Mouse (Mus musculus): Measurements from ENCODE around the gene Dip2c. TPM values are rescaled to one million over a fixed set of nuclear protein-coding genes. Genes with fewer than 3 reads are reported as not detected.

The Dip2c gene
- total and polyA plus RNA-seq, 3 experiments = 0.04 to 0.14 (median 0.08) TPM

- no peak overlapping the region for H3K9ac ChIP-seq (ENCODE audit: insufficient read depth, low read depth)
- H3K9me3 ChIP-seq (replicated peaks; ENCODE audit: low read length) = no peaks in the 10 kb centered on the region
- TF ChIP-seq ETS1 (conservative IDR thresholded peaks at IDR 0.05; ENCODE audit: low read depth, low read length) (no peak), POLR2A (IDR thresholded peaks at IDR 0.05; ENCODE audit: low read depth, low read length) (no peak), TCF12 (IDR thresholded peaks at IDR 0.05; ENCODE audit: low read depth, low read length) (no peak), JUND (conservative IDR thresholded peaks at IDR 0.05; ENCODE audit: low read depth, low read length) (no peak), MXI1 (IDR thresholded peaks at IDR 0.05; ENCODE audit: low read depth, low read length) (no peak), CHD2 (IDR thresholded peaks at IDR 0.05; ENCODE audit: low read length) (no peak), EP300 (IDR thresholded peaks at IDR 0.05; ENCODE audit: low read length) (no peak), MAFK (IDR thresholded peaks at IDR 0.05; ENCODE audit: insufficient replicate concordance, low read length) (no peak), MAZ (IDR thresholded peaks at IDR 0.05; ENCODE audit: low read depth, low read length) (no peak), ZMIZ1 (IDR thresholded peaks at IDR 0.05; ENCODE audit: low read depth, low read length) (no peak)
- H3K27me3 ChIP-seq (replicated peaks) = no peaks in the 10 kb centered on the region
- dilution Hi-C loops (cut with MboI; ENCODE audit: extremely low pct_ligation_motif_present, extremely low pct_unique_long_range_greater_than_20kb, low sequenced_read_pairs) = no loop called here
- no peaks in the 10 kb centered on the region for H3K36me3 ChIP-seq (replicated peaks in 1 of 2; ENCODE audit: control insufficient read depth in 1 of 2, insufficient read depth in 1 of 2, low read length in 1 of 2)
- no peak overlapping the region for H3K4me2 ChIP-seq (ENCODE audit: insufficient read depth, low read depth, poor library complexity, severe bottlenecking)
- H3K79me2 ChIP-seq (replicated peaks; ENCODE audit: control insufficient read depth, extremely low read depth, insufficient read depth, poor library complexity, severe bottlenecking) = no peaks in the 10 kb centered on the region
- in situ Hi-C loops (cut with MboI; ENCODE audit: low pct_ligation_motif_present, low pct_unique_long_range_greater_than_20kb, low sequenced_read_pairs) = no loop called here
- no peak overlapping the region for H3K27ac ChIP-seq (ENCODE audit: insufficient read depth, low read depth)
- no peak overlapping the region for H3K4me3 ChIP-seq (replicated peaks in 1 of 3; ENCODE audit: low read depth in 2 of 3, low read length in 2 of 3, poor library complexity in 1 of 3)
- H3K4me1 ChIP-seq (ENCODE audit: control insufficient read depth in 1 of 2, insufficient read depth in 2 of 2) = peaks cover 0 to 4% of the 10 kb centered on the region in 2 experiments; a peak in 1 of 4 replicates
- DNase-seq (ENCODE audit: extremely low read depth) = no peak
Observed at GRCm38 (mm10) chr13:9395286-9395685, 119.0 kb downstream of the Dip2c start.

GRCm38 (mm10) chr13:9398846-9399245 is 122.5 kb downstream of the Dip2c start:
- Histone ChIP-seq H3K36me3 (replicated peaks in 1 of 2; ENCODE audit: control insufficient read depth in 1 of 2, insufficient read depth in 1 of 2, low read length in 1 of 2) (no peaks in the 10 kb centered on the region), H3K4me2 (ENCODE audit: insufficient read depth, low read depth, poor library complexity, severe bottlenecking) (no peak overlapping the region), H3K27me3 (replicated peaks) (no peaks in the 10 kb centered on the region), H3K9me3 (replicated peaks; ENCODE audit: low read length) (no peaks in the 10 kb centered on the region), H3K27ac (ENCODE audit: insufficient read depth, low read depth) (no peak overlapping the region), H3K4me3 (replicated peaks in 1 of 3; ENCODE audit: low read depth in 2 of 3, low read length in 2 of 3, poor library complexity in 1 of 3) (no peak overlapping the region), H3K79me2 (replicated peaks; ENCODE audit: control insufficient read depth, extremely low read depth, insufficient read depth, poor library complexity, severe bottlenecking) (no peaks in the 10 kb centered on the region), H3K9ac (ENCODE audit: insufficient read depth, low read depth) (no peak overlapping the region), H3K4me1 (ENCODE audit: control insufficient read depth in 1 of 2, insufficient read depth in 2 of 2) (peaks cover 0 to 4% of the 10 kb centered on the region in 2 experiments; a peak in 1 of 4 replicates)
- TF ChIP-seq ZMIZ1 (IDR thresholded peaks at IDR 0.05; ENCODE audit: low read depth, low read length) (no peak), POLR2A (IDR thresholded peaks at IDR 0.05; ENCODE audit: low read depth, low read length) (no peak), USF1 (IDR thresholded peaks at IDR 0.05; ENCODE audit: low read depth, low read length) (no peak)
- dilution Hi-C loops (cut with MboI; ENCODE audit: extremely low pct_ligation_motif_present, extremely low pct_unique_long_range_greater_than_20kb, low sequenced_read_pairs) = no loop called here
- DNase-seq (ENCODE audit: extremely low read depth) = no peak
- in situ Hi-C loops (cut with MboI; ENCODE audit: low pct_ligation_motif_present, low pct_unique_long_range_greater_than_20kb, low sequenced_read_pairs) = no loop called here

- no peaks in the 10 kb centered on the region for H3K9me3 ChIP-seq (replicated peaks; ENCODE audit: low read length)
- H3K9ac ChIP-seq (ENCODE audit: insufficient read depth, low read depth) = no peak overlapping the region
- H3K27ac ChIP-seq (ENCODE audit: insufficient read depth, low read depth) = no peak overlapping the region
- H3K4me3 ChIP-seq (replicated peaks in 1 of 3; ENCODE audit: low read depth in 2 of 3, low read length in 2 of 3, poor library complexity in 1 of 3) = no peak overlapping the region
- H3K79me2 ChIP-seq (replicated peaks; ENCODE audit: control insufficient read depth, extremely low read depth, insufficient read depth, poor library complexity, severe bottlenecking) = no peaks in the 10 kb centered on the region
- 0 out of 2 replicates have a peak, but pooled peaks have one; percentile 5 for TF ChIP-seq SMC3 (IDR thresholded peaks at IDR 0.05; ENCODE audit: low read depth, low read length)
- no peak for TF ChIP-seq CHD1 (IDR thresholded peaks at IDR 0.05; ENCODE audit: low read depth, low read length)
- TF ChIP-seq EP300 (IDR thresholded peaks at IDR 0.05; ENCODE audit: low read length) = 0 out of 2 replicates have a peak, but pooled peaks have one; percentile 14
- in situ Hi-C loops (cut with MboI; ENCODE audit: low pct_ligation_motif_present, low pct_unique_long_range_greater_than_20kb, low sequenced_read_pairs) (no loop called here), dilution Hi-C loops (cut with MboI; ENCODE audit: extremely low pct_ligation_motif_present, extremely low pct_unique_long_range_greater_than_20kb, low sequenced_read_pairs) (no loop called here)
- H3K4me2 ChIP-seq (ENCODE audit: insufficient read depth, low read depth, poor library complexity, severe bottlenecking) = no peak overlapping the region
- H3K4me1 ChIP-seq (ENCODE audit: control insufficient read depth in 1 of 2, insufficient read depth in 2 of 2) = peaks cover 0 to 36% of the 10 kb centered on the region in 2 experiments; a peak in 2 of 4 replicates
- H3K36me3 ChIP-seq (replicated peaks in 1 of 2; ENCODE audit: control insufficient read depth in 1 of 2, insufficient read depth in 1 of 2, low read length in 1 of 2) = no peaks in the 10 kb centered on the region
- DNase-seq (ENCODE audit: extremely low read depth) = peak; percentile 35
- H3K27me3 ChIP-seq (replicated peaks) = no peaks in the 10 kb centered on the region
Observed at GRCm38 (mm10) chr13:9405399-9405798, 129.1 kb downstream of the Dip2c start.
